Mouse (Mus musculus): ENCODE data around the gene Tmbim6. TPM values are rescaled to one million over a fixed set of nuclear protein-coding genes. Genes with fewer than 3 reads are reported as not detected.

The Tmbim6 gene
- total and polyA plus RNA-seq, 2 experiments from 2014 or later: 346 to 355 TPM

- no peak overlapping the region for H3K27ac ChIP-seq
- no peaks in the 10 kb centered on the region for H3K36me3 ChIP-seq (ENCODE audit: insufficient read depth, low read length)
- 25% methylated on average over 13 of the region's 13 CpGs for WGBS
- no peaks in the 10 kb centered on the region for H3K27me3 ChIP-seq (ENCODE audit: insufficient read depth, low read length)
- H3K4me1 ChIP-seq (ENCODE audit: insufficient read depth, low read length): peaks cover 7% of the 10 kb centered on the region
- ATAC-seq (no peak; the same call in 1 of the 2 replicates), DNase-seq (ENCODE audit: low spot score) (peak; percentile 92)
- H3K4me2 ChIP-seq (ENCODE audit: low read depth, low read length): peak overlapping the region; percentile 36
- peak; percentile 100 for TF ChIP-seq CTCF (IDR thresholded peaks at IDR 0.05; ENCODE audit: low read depth)
- H3K9me3 ChIP-seq (ENCODE audit: low read length): no peaks in the 10 kb centered on the region
- no peak overlapping the region for H3K4me3 ChIP-seq (ENCODE audit: low read length)
- H3K9ac ChIP-seq (replicated peaks; ENCODE audit: low read length): no peak overlapping the region
These were observed 23.7 kb downstream of the Tmbim6 start for GRCm38 (mm10) chr15:99416348-99416882.

DNA sequence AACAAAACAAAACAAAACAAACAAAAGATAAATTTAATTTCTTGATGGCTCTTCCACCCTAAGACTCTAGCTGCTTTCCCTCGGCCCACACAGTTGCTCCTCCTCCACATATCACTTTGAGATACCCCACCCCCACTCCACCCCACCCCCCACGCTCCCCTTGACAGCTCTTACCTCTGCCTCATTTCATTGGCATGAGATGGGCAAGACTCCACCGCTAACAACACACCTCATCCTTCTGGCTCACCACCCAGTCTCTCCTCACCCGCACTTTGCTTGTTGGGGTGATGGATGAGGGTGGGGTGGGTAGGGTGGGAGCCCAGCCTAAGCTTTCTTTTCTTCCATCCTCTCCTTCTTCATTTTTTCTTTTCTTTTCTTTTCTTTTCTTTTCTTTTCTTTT lies 24.3 kb downstream of the Tmbim6 start:
- no peak overlapping the region for H3K4me3 ChIP-seq (ENCODE audit: low read length)
- H3K4me2 ChIP-seq (ENCODE audit: low read depth, low read length): no peak overlapping the region
- no peak overlapping the region for H3K27ac ChIP-seq
- H3K36me3 ChIP-seq (ENCODE audit: insufficient read depth, low read length): no peaks in the 10 kb centered on the region
- no peaks in the 10 kb centered on the region for H3K9me3 ChIP-seq (ENCODE audit: low read length)
- ATAC-seq (no peak), DNase-seq (ENCODE audit: low spot score) (no peak)
- no peak for TF ChIP-seq CTCF (IDR thresholded peaks at IDR 0.05; ENCODE audit: low read depth)
- H3K4me1 ChIP-seq (ENCODE audit: insufficient read depth, low read length): peaks cover 7% of the 10 kb centered on the region
- H3K9ac ChIP-seq (replicated peaks; ENCODE audit: low read length): no peak overlapping the region
- WGBS: 35% methylated on average over 4 of the region's 4 CpGs
- H3K27me3 ChIP-seq (ENCODE audit: insufficient read depth, low read length): no peaks in the 10 kb centered on the region

DNA sequence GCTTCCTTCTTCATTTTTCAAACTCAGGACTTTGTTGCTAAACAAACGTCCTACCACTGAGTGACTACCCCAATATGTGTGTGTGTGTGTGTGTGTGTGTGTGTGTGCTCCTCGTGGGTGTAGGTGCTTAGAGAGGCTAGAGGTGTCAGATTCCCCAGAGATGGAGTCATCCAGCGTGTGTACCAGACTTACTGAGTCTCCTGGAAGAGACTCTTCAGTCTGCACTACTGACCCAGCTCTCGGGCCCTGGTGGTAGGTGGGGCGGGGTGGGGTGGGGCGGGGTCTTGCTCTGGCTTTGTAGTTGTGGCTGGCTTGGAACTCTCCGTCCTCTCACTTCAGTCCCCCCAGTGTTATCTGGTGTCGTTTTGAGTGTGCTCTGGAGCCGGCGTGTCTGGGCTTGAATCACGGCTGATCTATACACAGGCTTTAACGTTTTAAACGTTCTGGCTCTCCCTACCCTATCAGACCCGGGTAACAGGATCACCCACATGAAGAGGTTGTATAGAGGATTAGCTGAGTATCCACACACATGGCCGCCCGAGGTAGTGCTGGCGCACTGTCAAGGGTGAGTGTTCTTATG lies 25.1 kb downstream of the Tmbim6 start:
- Histone ChIP-seq H3K36me3 (ENCODE audit: insufficient read depth, low read length) (peaks cover 7% of the 10 kb centered on the region; the same call in 1 of the 2 replicates), H3K27me3 (ENCODE audit: insufficient read depth, low read length) (no peaks in the 10 kb centered on the region), H3K4me2 (ENCODE audit: low read depth, low read length) (no peak overlapping the region), H3K9ac (replicated peaks; ENCODE audit: low read length) (no peak overlapping the region), H3K4me3 (ENCODE audit: low read length) (no peak overlapping the region), H3K4me1 (ENCODE audit: insufficient read depth, low read length) (peaks cover 7% of the 10 kb centered on the region), H3K27ac (no peak overlapping the region), H3K9me3 (ENCODE audit: low read length) (no peaks in the 10 kb centered on the region)
- TF ChIP-seq CTCF (IDR thresholded peaks at IDR 0.05; ENCODE audit: low read depth): no peak
- ATAC-seq (no peak), DNase-seq (ENCODE audit: low spot score) (no peak)
- 47% methylated on average over 17 of the region's 17 CpGs for WGBS

- peaks cover 15% of the 10 kb centered on the region; the same call in 1 of the 2 replicates for H3K36me3 ChIP-seq (ENCODE audit: insufficient read depth, low read length)
- ATAC-seq (no peak), DNase-seq (ENCODE audit: low spot score) (no peak)
- peaks cover 7% of the 10 kb centered on the region for H3K4me1 ChIP-seq (ENCODE audit: insufficient read depth, low read length)
- H3K27me3 ChIP-seq (ENCODE audit: insufficient read depth, low read length): no peaks in the 10 kb centered on the region
- H3K9me3 ChIP-seq (ENCODE audit: low read length): no peaks in the 10 kb centered on the region
- TF ChIP-seq CTCF (IDR thresholded peaks at IDR 0.05; ENCODE audit: low read depth): no peak
- H3K9ac ChIP-seq (replicated peaks; ENCODE audit: low read length): no peak overlapping the region
- peak overlapping the region; percentile 54; the same call in 1 of the 2 replicates for H3K27ac ChIP-seq
- WGBS: 20% methylated on average over 5 of the region's 5 CpGs
- H3K4me3 ChIP-seq (ENCODE audit: low read length): 0 out of 2 replicates have a peak overlapping the region, but pooled peaks have one; percentile 3
- H3K4me2 ChIP-seq (ENCODE audit: low read depth, low read length): peak overlapping the region; percentile 38
These were observed 27.4 kb downstream of the Tmbim6 start for GRCm38 (mm10) chr15:99420101-99420500.

DNA sequence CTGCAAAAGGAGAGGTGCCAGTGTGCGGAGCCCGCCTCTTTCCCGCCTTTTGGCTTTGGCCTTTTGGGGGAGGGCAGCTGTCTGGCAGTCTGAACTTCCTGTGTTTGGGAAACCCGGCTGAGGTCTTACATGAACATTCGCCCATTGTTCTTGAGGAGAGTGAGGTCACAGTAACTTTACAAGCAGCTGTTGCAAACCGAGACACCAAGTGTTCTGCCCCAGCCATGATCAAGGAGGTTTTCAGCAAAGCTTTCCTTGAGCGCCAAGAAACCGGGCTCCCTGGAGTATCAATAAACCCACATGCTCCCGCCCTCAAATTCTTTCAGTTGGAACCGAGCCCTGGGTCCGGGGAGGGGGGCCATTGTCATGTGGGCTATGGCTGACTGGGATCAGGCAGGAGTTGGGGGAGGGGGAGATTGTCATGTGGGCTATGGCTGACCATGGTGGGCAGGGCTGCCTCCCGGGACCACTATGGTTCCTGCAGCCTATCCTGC lies 27.9 kb downstream of the Tmbim6 start:
- Histone ChIP-seq H3K4me2 (ENCODE audit: low read depth, low read length) (peak overlapping the region; percentile 38), H3K9ac (replicated peaks; ENCODE audit: low read length) (no peak overlapping the region), H3K27ac (peak overlapping the region; percentile 54), H3K9me3 (ENCODE audit: low read length) (no peaks in the 10 kb centered on the region), H3K4me3 (ENCODE audit: low read length) (peak overlapping the region; percentile 3; the same call in 1 of the 2 replicates), H3K27me3 (ENCODE audit: insufficient read depth, low read length) (no peaks in the 10 kb centered on the region), H3K4me1 (ENCODE audit: insufficient read depth, low read length) (peaks cover 7% of the 10 kb centered on the region), H3K36me3 (ENCODE audit: insufficient read depth, low read length) (peaks cover 20% of the 10 kb centered on the region)
- ATAC-seq (peak; percentile 74), DNase-seq (ENCODE audit: low spot score) (peak; percentile 82)
- 5% methylated on average over 12 of the region's 12 CpGs for WGBS
- no peak for TF ChIP-seq CTCF (IDR thresholded peaks at IDR 0.05; ENCODE audit: low read depth)

GRCm38 (mm10) chr15:99421152-99421551 lies 28.5 kb downstream of the Tmbim6 start:
- Histone ChIP-seq H3K27ac (peak overlapping the region; percentile 54), H3K36me3 (ENCODE audit: insufficient read depth, low read length) (peaks cover 22% of the 10 kb centered on the region), H3K9me3 (ENCODE audit: low read length) (no peaks in the 10 kb centered on the region), H3K4me1 (ENCODE audit: insufficient read depth, low read length) (peaks cover 7% of the 10 kb centered on the region), H3K4me3 (ENCODE audit: low read length) (no peak overlapping the region), H3K9ac (replicated peaks; ENCODE audit: low read length) (no peak overlapping the region), H3K4me2 (ENCODE audit: low read depth, low read length) (peak overlapping the region; percentile 38), H3K27me3 (ENCODE audit: insufficient read depth, low read length) (no peaks in the 10 kb centered on the region)
- 73% methylated on average over 9 of the region's 9 CpGs for WGBS
- TF ChIP-seq CTCF (IDR thresholded peaks at IDR 0.05; ENCODE audit: low read depth): no peak
- ATAC-seq: no peak
- peak; percentile 14 for DNase-seq (ENCODE audit: low spot score)

DNA sequence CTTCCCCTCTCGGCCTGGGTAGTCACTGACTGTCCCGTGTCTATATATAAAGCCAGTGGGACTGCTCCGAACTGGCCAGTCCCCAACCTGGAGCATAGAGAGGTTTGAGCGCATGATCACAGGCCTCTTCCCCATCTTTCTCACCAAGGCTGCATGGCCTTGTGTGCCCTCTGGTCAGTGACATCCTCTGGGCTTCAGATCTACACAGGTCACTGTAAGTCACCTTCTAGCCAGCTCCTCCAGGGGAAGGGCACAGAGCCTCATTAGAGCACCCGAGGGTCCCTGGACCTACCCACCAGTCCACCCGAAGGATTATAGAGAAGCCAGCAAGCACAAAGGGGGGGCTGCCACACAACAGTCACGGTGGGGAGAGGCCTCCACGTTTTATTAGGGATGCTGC lies 29.0 kb downstream of the Tmbim6 start:
- DNase-seq (ENCODE audit: low spot score): no peak

More for the DNA sequence above, 29.0 kb downstream of the Tmbim6 start:
- Histone ChIP-seq H3K27me3 (ENCODE audit: insufficient read depth, low read length) (no peaks in the 10 kb centered on the region), H3K9ac (replicated peaks; ENCODE audit: low read length) (no peak overlapping the region), H3K4me3 (ENCODE audit: low read length) (no peak overlapping the region), H3K27ac (no peak overlapping the region), H3K4me1 (ENCODE audit: insufficient read depth, low read length) (peaks cover 7% of the 10 kb centered on the region), H3K4me2 (ENCODE audit: low read depth, low read length) (no peak overlapping the region), H3K36me3 (ENCODE audit: insufficient read depth, low read length) (peaks cover 22% of the 10 kb centered on the region), H3K9me3 (ENCODE audit: low read length) (no peaks in the 10 kb centered on the region)
- WGBS: 80% methylated on average over 8 of the region's 8 CpGs
- ATAC-seq: no peak
- TF ChIP-seq CTCF (IDR thresholded peaks at IDR 0.05; ENCODE audit: low read depth): no peak

Data from hindbrain, postnatal 0 days (tissue).